Mouse (Mus musculus): ENCODE measurements around the gene Gm21860.
"Not testable (repeated sequence)": the region's sequence is repeated elsewhere in the genome, so short reads cannot be mapped to it uniquely, and the experiment has no call there.

Gene Gm21860

GRCm38 (mm10) chrY:90732101-90732542, 22.5 kb downstream of the Gm21860 start:
- DNase-seq (ENCODE audit: low read depth, low spot score): peak; percentile 95

- DNase-seq (ENCODE audit: low read depth, low spot score): peak; percentile 60
Measured at GRCm38 (mm10) chrY:90731593-90731955, 23.0 kb downstream of the Gm21860 start.

GRCm38 (mm10) chrY:90730908-90731592, 23.6 kb downstream of the Gm21860 start:
- peak; percentile 81 for DNase-seq (ENCODE audit: low read depth, low spot score)

- DNase-seq (ENCODE audit: low read depth, low spot score): peak; percentile 55
Measured at GRCm38 (mm10) chrY:90729816-90730303, 24.8 kb downstream of the Gm21860 start.

- peak; percentile 48 for DNase-seq (ENCODE audit: low read depth, low spot score)
Measured at GRCm38 (mm10) chrY:90728905-90729256, 25.7 kb downstream of the Gm21860 start.

GRCm38 (mm10) chrY:90728251-90728904, 26.2 kb downstream of the Gm21860 start:
- peak; percentile 64 for DNase-seq (ENCODE audit: low read depth, low spot score)

GRCm38 (mm10) chrY:90727121-90727908, 27.3 kb downstream of the Gm21860 start:
- DNase-seq (ENCODE audit: low read depth, low spot score): peak; percentile 67

GRCm38 (mm10) chrY:90725701-90726451, 28.7 kb downstream of the Gm21860 start:
- DNase-seq (ENCODE audit: low read depth, low spot score): peak; percentile 98

GRCm38 (mm10) chrY:90725166-90725565, 29.5 kb downstream of the Gm21860 start:
- not testable (repeated sequence) for DNase-seq (ENCODE audit: low read depth, low spot score)

GRCm38 (mm10) chrY:90724014-90724709, 30.5 kb downstream of the Gm21860 start:
- DNase-seq (ENCODE audit: low read depth, low spot score): peak; percentile 74

GRCm38 (mm10) chrY:90723336-90723987, 31.2 kb downstream of the Gm21860 start:
- peak; percentile 65 for DNase-seq (ENCODE audit: low read depth, low spot score)

GRCm38 (mm10) chrY:90720505-90720904, 34.1 kb downstream of the Gm21860 start:
- peak; percentile 32 for DNase-seq (ENCODE audit: low read depth, low spot score)

- peak; percentile 83 for DNase-seq (ENCODE audit: low read depth, low spot score)
Measured at GRCm38 (mm10) chrY:90719403-90720232, 35.0 kb downstream of the Gm21860 start.

GRCm38 (mm10) chrY:90718583-90719402, 35.8 kb downstream of the Gm21860 start:
- peak; percentile 84 for DNase-seq (ENCODE audit: low read depth, low spot score)

- peak; percentile 83 for DNase-seq (ENCODE audit: low read depth, low spot score)
Measured at GRCm38 (mm10) chrY:90718021-90718420, 36.6 kb downstream of the Gm21860 start.

GRCm38 (mm10) chrY:90717496-90717895, 37.1 kb downstream of the Gm21860 start:
- not testable (repeated sequence) for DNase-seq (ENCODE audit: low read depth, low spot score)

Data from ES-CJ7 (cell line).